Mouse (Mus musculus): ENCODE measurements around the gene Sipa1l3. TPM values are rescaled to one million over a fixed set of nuclear protein-coding genes. Genes with fewer than 3 reads are reported as not detected.

Gene Sipa1l3
- 4.5 and 6.8 TPM in 2 replicates for polyA plus RNA-seq (2014; fragmentation: Nextera tagmentation; extraction: Ambion mirVana)

- Histone ChIP-seq H3K4me2 (ENCODE audit: low read depth, low read length) (peak within 1 kb of the TSS; percentile 59), H3K27ac (replicated peaks; ENCODE audit: low read depth, low read length) (peak within 1 kb of the TSS; percentile 42; the same call in 1 of the 2 replicates), H3K36me3 (replicated peaks; ENCODE audit: control insufficient read depth, insufficient read depth, low read depth, low read length) (no peaks in the 10 kb centered on the region), H3K9me3 (replicated peaks; ENCODE audit: control insufficient read depth, low read length) (no peaks in the 10 kb centered on the region), H3K27me3 (ENCODE audit: control insufficient read depth, insufficient read depth, low read length) (no peaks in the 10 kb centered on the region), H3K4me1 (ENCODE audit: control insufficient read depth, insufficient read depth, low read length) (no peaks in the 10 kb centered on the region), H3K4me3 (ENCODE audit: low read depth, low read length) (peak within 1 kb of the TSS; percentile 83), H3K9ac (replicated peaks; ENCODE audit: low read length) (peak within 1 kb of the TSS; percentile 81)
- ATAC-seq (replicated peaks; ENCODE audit: insufficient number of reproducible peaks, low FRiP score, low TSS enrichment, low read depth) = peak; percentile 98
- peak; percentile 99 for DNase-seq (ENCODE audit: low spot score)
- under 1% methylated on average over 88 of the region's 88 CpGs for WGBS
These were observed at the start of gene Sipa1l3 for GRCm38 (mm10) chr7:29518421-29519210. Gene Sipa1l3 (minus strand): TSS chr7:29518641.

- DNase-seq (ENCODE audit: low spot score) (no peak), ATAC-seq (replicated peaks; ENCODE audit: insufficient number of reproducible peaks, low FRiP score, low TSS enrichment, low read depth) (no peak)
- H3K27ac ChIP-seq (replicated peaks; ENCODE audit: low read depth, low read length) = no peak overlapping the region
- H3K4me2 ChIP-seq (ENCODE audit: low read depth, low read length) = no peak overlapping the region
- H3K4me3 ChIP-seq (ENCODE audit: low read depth, low read length) = no peak overlapping the region
- no peaks in the 10 kb centered on the region for H3K9me3 ChIP-seq (replicated peaks; ENCODE audit: control insufficient read depth, low read length)
- H3K4me1 ChIP-seq (ENCODE audit: control insufficient read depth, insufficient read depth, low read length) = no peaks in the 10 kb centered on the region
- H3K36me3 ChIP-seq (replicated peaks; ENCODE audit: control insufficient read depth, insufficient read depth, low read depth, low read length) = no peaks in the 10 kb centered on the region
- H3K9ac ChIP-seq (replicated peaks; ENCODE audit: low read length) = no peak overlapping the region
- H3K27me3 ChIP-seq (ENCODE audit: control insufficient read depth, insufficient read depth, low read length) = no peaks in the 10 kb centered on the region
- WGBS = 87% methylated on average over 10 of the region's 10 CpGs
These were observed 44.6 kb upstream of the Sipa1l3 start for GRCm38 (mm10) chr7:29563006-29563405.

DNA sequence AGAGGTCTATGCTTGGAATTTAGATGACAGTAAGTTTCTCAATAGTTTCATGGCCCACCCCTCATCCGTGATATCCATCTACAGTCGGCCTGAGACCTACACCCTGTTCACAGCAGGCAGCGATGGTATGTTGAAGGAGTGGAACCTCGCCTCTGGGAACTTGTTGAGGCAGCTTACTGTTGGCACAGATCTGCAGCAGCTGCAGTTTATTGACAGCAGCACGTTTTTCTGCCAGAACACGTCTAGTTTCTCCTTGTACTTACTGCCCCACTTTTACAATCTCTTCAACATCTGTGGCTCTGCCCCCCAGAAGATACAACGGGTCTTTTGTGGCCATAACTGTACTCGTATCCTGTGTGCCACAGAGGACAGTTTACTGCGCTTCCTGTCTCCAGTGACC, 42.6 kb upstream of the Sipa1l3 start:
- 80% methylated on average over 9 of the region's 9 CpGs for WGBS
- Histone ChIP-seq H3K36me3 (replicated peaks; ENCODE audit: control insufficient read depth, insufficient read depth, low read depth, low read length) (no peaks in the 10 kb centered on the region), H3K4me1 (ENCODE audit: control insufficient read depth, insufficient read depth, low read length) (no peaks in the 10 kb centered on the region), H3K9ac (replicated peaks; ENCODE audit: low read length) (no peak overlapping the region), H3K4me3 (ENCODE audit: low read depth, low read length) (no peak overlapping the region), H3K4me2 (ENCODE audit: low read depth, low read length) (no peak overlapping the region), H3K9me3 (replicated peaks; ENCODE audit: control insufficient read depth, low read length) (no peaks in the 10 kb centered on the region), H3K27me3 (ENCODE audit: control insufficient read depth, insufficient read depth, low read length) (no peaks in the 10 kb centered on the region), H3K27ac (replicated peaks; ENCODE audit: low read depth, low read length) (no peak overlapping the region)
- DNase-seq (ENCODE audit: low spot score) (no peak), ATAC-seq (replicated peaks; ENCODE audit: insufficient number of reproducible peaks, low FRiP score, low TSS enrichment, low read depth) (no peak)

- Histone ChIP-seq H3K4me3 (ENCODE audit: low read depth, low read length) (no peak overlapping the region), H3K4me2 (ENCODE audit: low read depth, low read length) (no peak overlapping the region), H3K36me3 (replicated peaks; ENCODE audit: control insufficient read depth, insufficient read depth, low read depth, low read length) (no peaks in the 10 kb centered on the region), H3K4me1 (ENCODE audit: control insufficient read depth, insufficient read depth, low read length) (no peaks in the 10 kb centered on the region), H3K27me3 (ENCODE audit: control insufficient read depth, insufficient read depth, low read length) (no peaks in the 10 kb centered on the region), H3K27ac (replicated peaks; ENCODE audit: low read depth, low read length) (no peak overlapping the region), H3K9ac (replicated peaks; ENCODE audit: low read length) (no peak overlapping the region), H3K9me3 (replicated peaks; ENCODE audit: control insufficient read depth, low read length) (no peaks in the 10 kb centered on the region)
- WGBS = 72% methylated on average over 4 of the region's 4 CpGs
- no peak for ATAC-seq (replicated peaks; ENCODE audit: insufficient number of reproducible peaks, low FRiP score, low TSS enrichment, low read depth)
- DNase-seq (ENCODE audit: low spot score) = peak; percentile 20
These were observed 40.8 kb upstream of the Sipa1l3 start for GRCm38 (mm10) chr7:29559290-29559689.

- Histone ChIP-seq H3K27ac (replicated peaks; ENCODE audit: low read depth, low read length) (no peak overlapping the region), H3K9me3 (replicated peaks; ENCODE audit: control insufficient read depth, low read length) (no peaks in the 10 kb centered on the region), H3K4me3 (ENCODE audit: low read depth, low read length) (no peak overlapping the region), H3K27me3 (ENCODE audit: control insufficient read depth, insufficient read depth, low read length) (no peaks in the 10 kb centered on the region), H3K4me1 (ENCODE audit: control insufficient read depth, insufficient read depth, low read length) (no peaks in the 10 kb centered on the region), H3K4me2 (ENCODE audit: low read depth, low read length) (no peak overlapping the region), H3K36me3 (replicated peaks; ENCODE audit: control insufficient read depth, insufficient read depth, low read depth, low read length) (no peaks in the 10 kb centered on the region), H3K9ac (replicated peaks; ENCODE audit: low read length) (no peak overlapping the region)
- WGBS = 71% methylated on average over 1 of the region's 1 CpGs
- DNase-seq (ENCODE audit: low spot score) = peak; percentile 28
- no peak for ATAC-seq (replicated peaks; ENCODE audit: insufficient number of reproducible peaks, low FRiP score, low TSS enrichment, low read depth)
These were observed 40.3 kb upstream of the Sipa1l3 start for GRCm38 (mm10) chr7:29558744-29559143.

GRCm38 (mm10) chr7:29556283-29556682, 37.8 kb upstream of the Sipa1l3 start:
- no peaks in the 10 kb centered on the region for H3K9me3 ChIP-seq (replicated peaks; ENCODE audit: control insufficient read depth, low read length)
- H3K9ac ChIP-seq (replicated peaks; ENCODE audit: low read length) = no peak overlapping the region
- no peak overlapping the region for H3K4me2 ChIP-seq (ENCODE audit: low read depth, low read length)
- no peaks in the 10 kb centered on the region for H3K36me3 ChIP-seq (replicated peaks; ENCODE audit: control insufficient read depth, insufficient read depth, low read depth, low read length)
- no peaks in the 10 kb centered on the region for H3K4me1 ChIP-seq (ENCODE audit: control insufficient read depth, insufficient read depth, low read length)
- no peak for ATAC-seq (replicated peaks; ENCODE audit: insufficient number of reproducible peaks, low FRiP score, low TSS enrichment, low read depth)
- no peaks in the 10 kb centered on the region for H3K27me3 ChIP-seq (ENCODE audit: control insufficient read depth, insufficient read depth, low read length)
- no peak overlapping the region for H3K27ac ChIP-seq (replicated peaks; ENCODE audit: low read depth, low read length)
- 85% methylated on average over 4 of the region's 4 CpGs for WGBS
- no peak overlapping the region for H3K4me3 ChIP-seq (ENCODE audit: low read depth, low read length)
- DNase-seq (ENCODE audit: low spot score) = no peak

- Histone ChIP-seq H3K9me3 (replicated peaks; ENCODE audit: control insufficient read depth, low read length) (no peaks in the 10 kb centered on the region), H3K4me3 (ENCODE audit: low read depth, low read length) (no peak overlapping the region), H3K9ac (replicated peaks; ENCODE audit: low read length) (no peak overlapping the region), H3K27me3 (ENCODE audit: control insufficient read depth, insufficient read depth, low read length) (no peaks in the 10 kb centered on the region), H3K36me3 (replicated peaks; ENCODE audit: control insufficient read depth, insufficient read depth, low read depth, low read length) (no peaks in the 10 kb centered on the region), H3K4me2 (ENCODE audit: low read depth, low read length) (no peak overlapping the region), H3K27ac (replicated peaks; ENCODE audit: low read depth, low read length) (no peak overlapping the region), H3K4me1 (ENCODE audit: control insufficient read depth, insufficient read depth, low read length) (no peaks in the 10 kb centered on the region)
- 70% methylated on average over 5 of the region's 5 CpGs for WGBS
- DNase-seq (ENCODE audit: low spot score) (no peak), ATAC-seq (replicated peaks; ENCODE audit: insufficient number of reproducible peaks, low FRiP score, low TSS enrichment, low read depth) (no peak)
These were observed 37.1 kb upstream of the Sipa1l3 start for GRCm38 (mm10) chr7:29555521-29555920.

- Histone ChIP-seq H3K9me3 (replicated peaks; ENCODE audit: control insufficient read depth, low read length) (no peaks in the 10 kb centered on the region), H3K27me3 (ENCODE audit: control insufficient read depth, insufficient read depth, low read length) (no peaks in the 10 kb centered on the region), H3K36me3 (replicated peaks; ENCODE audit: control insufficient read depth, insufficient read depth, low read depth, low read length) (no peaks in the 10 kb centered on the region), H3K4me3 (ENCODE audit: low read depth, low read length) (no peak overlapping the region), H3K4me2 (ENCODE audit: low read depth, low read length) (no peak overlapping the region), H3K9ac (replicated peaks; ENCODE audit: low read length) (no peak overlapping the region), H3K27ac (replicated peaks; ENCODE audit: low read depth, low read length) (no peak overlapping the region), H3K4me1 (ENCODE audit: control insufficient read depth, insufficient read depth, low read length) (no peaks in the 10 kb centered on the region)
- no peak for DNase-seq (ENCODE audit: low spot score)
- 86% methylated on average over 13 of the region's 13 CpGs for WGBS
- ATAC-seq (replicated peaks; ENCODE audit: insufficient number of reproducible peaks, low FRiP score, low TSS enrichment, low read depth) = no peak
These were observed 36.6 kb upstream of the Sipa1l3 start for GRCm38 (mm10) chr7:29555051-29555450.
